Comparison of ENCODE assay signal across 7 mouse cellular contexts in genomic region chr16:20724338-20724748, GRCm38 (mm10). TPM values are rescaled to one million over a fixed set of nuclear protein-coding genes. Genes with fewer than 3 reads are reported as not detected.
A peak's percentile ranks its signal among the peaks of the same experiment; 100 is the strongest.
DNase-seq lines count a peak whose midpoint lies in the region; ATAC-seq and TF ChIP-seq lines count a peak whose summit lies in the region.

No protein-coding gene starts in this region.

- no peak overlapping the region for H3K9ac ChIP-seq in MEL (ENCODE audit: control insufficient read depth, low read depth, low read length, poor library complexity, severe bottlenecking)
- H3K9ac ChIP-seq in embryonic facial prominence, embryonic 12.5 days = no peak overlapping the region
- H3K9ac ChIP-seq in stomach, postnatal 0 days (ENCODE audit: low read length) = no peak overlapping the region

- WGBS in embryonic facial prominence, embryonic 12.5 days = 35% methylated on average over 5 of the region's 5 CpGs
- 28% methylated on average over 5 of the region's 5 CpGs for WGBS in stomach, postnatal 0 days

- TF ChIP-seq POLR2A in MEL (IDR thresholded peaks at IDR 0.05; ENCODE audit: control insufficient read depth in 1 of 2, insufficient read depth in 1 of 2, low read depth in 1 of 2, low read length in 2 of 2, poor library complexity in 1 of 2) = no peak

- H3K9me3 ChIP-seq in MEL (replicated peaks; ENCODE audit: insufficient read depth, low read length) = no peaks in the 10 kb centered on the region
- no peaks in the 10 kb centered on the region for H3K9me3 ChIP-seq in embryonic facial prominence, embryonic 12.5 days
- H3K9me3 ChIP-seq in stomach, postnatal 0 days (ENCODE audit: control insufficient read depth, low read length) = no peaks in the 10 kb centered on the region

- no peak overlapping the region for H3K27ac ChIP-seq in MEL (ENCODE audit: control insufficient read depth, low read depth, low read length)
- 0 out of 2 replicates have a peak overlapping the region, but pooled peaks have one; percentile 11 for H3K27ac ChIP-seq in embryonic facial prominence, embryonic 12.5 days
- H3K27ac ChIP-seq in stomach, postnatal 0 days (replicated peaks) = no peak overlapping the region

- no peaks in the 10 kb centered on the region for H3K79me2 ChIP-seq in MEL (ENCODE audit: control insufficient read depth, insufficient read depth, low read length, poor library complexity)

- H3K4me3 ChIP-seq in MEL (ENCODE audit: control insufficient read depth in 1 of 2, insufficient read depth in 1 of 2, low read depth in 2 of 2, low read length in 2 of 2) = no peak overlapping the region
- H3K4me3 ChIP-seq in embryonic facial prominence, embryonic 12.5 days = no peak overlapping the region
- H3K4me3 ChIP-seq in stomach, postnatal 0 days (ENCODE audit: low read depth, low read length) = no peak overlapping the region

- H3K4me1 ChIP-seq in MEL (ENCODE audit: control insufficient read depth in 1 of 2, insufficient read depth in 2 of 2, low read length in 2 of 2) = no peaks in the 10 kb centered on the region
- no peaks in the 10 kb centered on the region for H3K4me1 ChIP-seq in embryonic facial prominence, embryonic 12.5 days
- no peaks in the 10 kb centered on the region; the same call in 1 of the 2 replicates for H3K4me1 ChIP-seq in stomach, postnatal 0 days (replicated peaks; ENCODE audit: control insufficient read depth, insufficient read depth)

- H3K4me2 ChIP-seq in embryonic facial prominence, embryonic 12.5 days (replicated peaks) = no peak overlapping the region
- H3K4me2 ChIP-seq in stomach, postnatal 0 days (replicated peaks; ENCODE audit: low read depth) = no peak overlapping the region

- TF ChIP-seq EP300 in MEL (IDR thresholded peaks at IDR 0.05; ENCODE audit: low read depth in 1 of 2, low read length in 2 of 2) = no peak
- TF ChIP-seq EP300 in stomach, postnatal 0 days (optimal IDR thresholded peaks at IDR 0.05) = no peak

- peak in 2 of 3 experiments; percentile 58; a peak in 5 of 6 replicates for TF ChIP-seq CTCF in MEL (IDR thresholded peaks at IDR 0.05 in 2 of 3, conservative IDR thresholded peaks at IDR 0.05 in 1 of 3; ENCODE audit: control insufficient read depth in 1 of 3, insufficient read depth in 1 of 3, low read depth in 2 of 3, low read length in 3 of 3, poor library complexity in 1 of 3, severe bottlenecking in 1 of 3)
- TF ChIP-seq CTCF in stomach, postnatal 0 days (IDR thresholded peaks at IDR 0.05; ENCODE audit: low read depth) = peak; percentile 92

- TF ChIP-seq RAD21 in MEL (IDR thresholded peaks at IDR 0.05; ENCODE audit: low read depth, low read length) = peak; percentile 55

- DNase-seq in A20 (ENCODE audit: low read depth, low spot score) = peak; percentile 12
- peak; percentile 50 for DNase-seq in MEL (ENCODE audit: low read depth, low spot score)
- peak; percentile 65 to 76 for DNase-seq in heart, postnatal 14 days
- peak; percentile 75 to 86 for DNase-seq in kidney, postnatal 4 days
- peak; percentile 76 for DNase-seq in mesoderm, embryonic 11.5 days (ENCODE audit: low read depth, low spot score)
- peak; percentile 79 for DNase-seq in stomach, postnatal 0 days (ENCODE audit: low spot score)

- no peaks in the 10 kb centered on the region for H3K27me3 ChIP-seq in MEL (ENCODE audit: control insufficient read depth in 1 of 2, insufficient read depth in 2 of 2, low read length in 2 of 2)
- no peaks in the 10 kb centered on the region for H3K27me3 ChIP-seq in embryonic facial prominence, embryonic 12.5 days
- H3K27me3 ChIP-seq in stomach, postnatal 0 days (ENCODE audit: control insufficient read depth, insufficient read depth, low read length) = no peaks in the 10 kb centered on the region

- no peak for ATAC-seq in embryonic facial prominence, embryonic 12.5 days (ENCODE audit: insufficient number of reproducible peaks, insufficient read depth, low FRiP score, low TSS enrichment)
- ATAC-seq in stomach, postnatal 0 days (ENCODE audit: low FRiP score, low TSS enrichment) = peak; percentile 85

- H3K36me3 ChIP-seq in MEL (ENCODE audit: control insufficient read depth in 1 of 2, insufficient read depth in 2 of 2, low read length in 2 of 2) = no peaks in the 10 kb centered on the region; a peak in 1 of 4 replicates
- H3K36me3 ChIP-seq in embryonic facial prominence, embryonic 12.5 days = peaks cover 15% of the 10 kb centered on the region
- H3K36me3 ChIP-seq in stomach, postnatal 0 days (ENCODE audit: control insufficient read depth, insufficient read depth, low read length) = no peaks in the 10 kb centered on the region; the same call in 1 of the 2 replicates

- intact Hi-C loops in heart, postnatal 14 days (cut with DNase I) = loop anchor here (1.0 to 10.0 kb wide), 2 partner anchors 37 to 170 kb away; no protein-coding TSS in a partner anchor

TF ChIP-seq in MEL, 35 proteins besides CTCF, POLR2A, EP300 and RAD21:
- TF ChIP-seq USF1 (IDR thresholded peaks at IDR 0.05; ENCODE audit: low read depth, low read length) (no peak), MAX (IDR thresholded peaks at IDR 0.05; ENCODE audit: low read length) (no peak), BHLHE40 (IDR thresholded peaks at IDR 0.05; ENCODE audit: borderline replicate concordance, low read depth, low read length) (no peak), E2F4 (IDR thresholded peaks at IDR 0.05; ENCODE audit: borderline replicate concordance, low read depth, low read length) (no peak), TBP (IDR thresholded peaks at IDR 0.05; ENCODE audit: low read depth, low read length) (no peak), SMC3 (IDR thresholded peaks at IDR 0.05; ENCODE audit: low read depth, low read length) (peak; percentile 55)

RNA-seq across cellular contexts. Expression of gene Clcn2, which starts 6.8 kb away (rescaled TPM):
- 3.6 and 5.4 TPM in 2 replicates for total RNA-seq in MEL (2012; rRNA removed)
- polyA plus RNA-seq in MEL (2012; ENCODE audit: insufficient read depth in 1 of 2, insufficient read length in 2 of 2, low read depth in 1 of 2, low replicate concordance in 2 of 2, missing spikeins in 1 of 2) = 1 to 10 TPM in 1 of 2 experiments, not detected in 1; 9.4 TPM
- polyA plus RNA-seq in embryonic facial prominence, embryonic 12.5 days (2016; fragmentation: Nextera tagmentation; extraction: Ambion mirVana) = 28.8 and 31.6 TPM in 2 replicates
- total RNA-seq in heart, postnatal 14 days (2021) = 1 to 10 TPM; 2.2 to 2.4 TPM
- polyA plus RNA-seq in stomach, postnatal 0 days (2015; fragmentation: Nextera tagmentation; extraction: Ambion mirVana) = 8.4 and 10.7 TPM in 2 replicates

RNA-seq across cellular contexts. Expression of gene Polr2h, which starts 6.9 kb away (rescaled TPM):
- 174 and 180 TPM in 2 replicates for total RNA-seq in MEL (2012; rRNA removed)
- polyA plus RNA-seq in MEL (2012; ENCODE audit: insufficient read depth in 1 of 2, insufficient read length in 2 of 2, low read depth in 1 of 2, low replicate concordance in 2 of 2, missing spikeins in 1 of 2) = 10 to 100 TPM in 1 of 2 experiments, not detected in 1; 95.4 TPM
- 110 and 118 TPM in 2 replicates for polyA plus RNA-seq in embryonic facial prominence, embryonic 12.5 days (2016; fragmentation: Nextera tagmentation; extraction: Ambion mirVana)
- total RNA-seq in heart, postnatal 14 days (2021) = 10 to 100 TPM; 10.2 TPM
- 59.5 and 60.4 TPM in 2 replicates for polyA plus RNA-seq in stomach, postnatal 0 days (2015; fragmentation: Nextera tagmentation; extraction: Ambion mirVana)

RNA-seq across cellular contexts. Expression of gene Chrd, which starts 8.6 kb away (rescaled TPM):
- total RNA-seq in MEL (2012; rRNA removed) = not detected in 2 replicates
- polyA plus RNA-seq in MEL (2012; ENCODE audit: insufficient read depth in 1 of 2, insufficient read length in 2 of 2, low read depth in 1 of 2, low replicate concordance in 2 of 2, missing spikeins in 1 of 2) = not detected
- 4.7 and 5.9 TPM in 2 replicates for polyA plus RNA-seq in embryonic facial prominence, embryonic 12.5 days (2016; fragmentation: Nextera tagmentation; extraction: Ambion mirVana)
- 1 to 10 TPM; 2.4 to 2.5 TPM for total RNA-seq in heart, postnatal 14 days (2021)
- 2.9 and 3.9 TPM in 2 replicates for polyA plus RNA-seq in stomach, postnatal 0 days (2015; fragmentation: Nextera tagmentation; extraction: Ambion mirVana)

RNA-seq across cellular contexts. Expression of gene Thpo, which starts 10.0 kb away (rescaled TPM):
- not detected in 2 replicates for total RNA-seq in MEL (2012; rRNA removed)
- polyA plus RNA-seq in MEL (2012; ENCODE audit: insufficient read depth in 1 of 2, insufficient read length in 2 of 2, low read depth in 1 of 2, low replicate concordance in 2 of 2, missing spikeins in 1 of 2) = not detected
- polyA plus RNA-seq in embryonic facial prominence, embryonic 12.5 days (2016; fragmentation: Nextera tagmentation; extraction: Ambion mirVana) = 0.96 and 1.2 TPM in 2 replicates
- under 1 TPM; 0.15 to 0.36 TPM for total RNA-seq in heart, postnatal 14 days (2021)
- polyA plus RNA-seq in stomach, postnatal 0 days (2015; fragmentation: Nextera tagmentation; extraction: Ambion mirVana) = 0.40 and 0.42 TPM in 2 replicates

RNA-seq across cellular contexts. Expression of gene Fam131a, which starts 31.3 kb away (rescaled TPM):
- not detected in 2 replicates for total RNA-seq in MEL (2012; rRNA removed)
- polyA plus RNA-seq in MEL (2012; ENCODE audit: insufficient read depth in 1 of 2, insufficient read length in 2 of 2, low read depth in 1 of 2, low replicate concordance in 2 of 2, missing spikeins in 1 of 2) = not detected
- polyA plus RNA-seq in embryonic facial prominence, embryonic 12.5 days (2016; fragmentation: Nextera tagmentation; extraction: Ambion mirVana) = 7.2 and 7.7 TPM in 2 replicates
- total RNA-seq in heart, postnatal 14 days (2021) = 10 to 100 TPM; 26.6 to 29.8 TPM
- polyA plus RNA-seq in stomach, postnatal 0 days (2015; fragmentation: Nextera tagmentation; extraction: Ambion mirVana) = 6.7 and 7.0 TPM in 2 replicates

Comparison
In these comparisons a context has a peak if more than half of its experiments do, and no peak if none do; other contexts are left out.
1. DNase-seq: peak in every context shown above with its lines; median percentile 80 in kidney, postnatal 4 days; 79 in stomach, postnatal 0 days; 76 in mesoderm, embryonic 11.5 days; 70 in heart, postnatal 14 days; 50 in MEL; 12 in A20.